Comparison of ENCODE assay signal across 9 mouse cellular contexts in the genomic region with DNA sequence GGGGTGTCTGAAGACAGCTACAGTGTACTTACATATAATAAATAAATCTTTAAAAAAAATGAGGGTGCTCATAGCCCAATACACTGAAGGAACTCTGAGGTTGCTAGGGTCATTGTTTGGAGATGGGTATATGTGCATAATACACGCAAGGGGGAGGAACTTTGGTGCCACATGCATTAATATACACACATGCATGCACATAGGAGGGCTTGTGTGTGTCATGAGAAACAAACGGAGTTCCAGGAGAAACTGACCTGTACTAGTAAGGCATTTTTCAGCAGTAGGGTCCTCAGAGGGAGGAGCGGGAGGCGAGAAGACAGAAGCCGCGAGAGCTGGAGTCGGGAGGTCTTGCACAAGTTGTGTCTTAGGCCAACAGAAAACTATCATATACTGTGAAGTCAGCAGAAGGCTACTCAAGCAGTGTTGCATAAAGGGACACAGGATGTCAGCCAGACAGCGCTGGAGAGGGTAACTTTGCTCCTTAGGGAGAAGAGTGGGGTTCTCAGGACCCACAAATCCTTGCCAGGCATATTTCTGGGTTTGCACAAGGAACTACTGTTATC. TPM values are rescaled to one million over a fixed set of nuclear protein-coding genes. Genes with fewer than 3 reads are reported as not detected.
DNase-seq lines count a peak whose midpoint lies in the region; ATAC-seq and TF ChIP-seq lines count a peak whose summit lies in the region.
"Had no signal": no experiment of that assay in that cellular context is flagged by ENCODE, and none has a peak within 500 bp of the region (broad histone marks: within the 10 kb centered on the region; RNA-seq: fewer than 3 reads in every experiment).

No protein-coding gene starts in this region.

- peak overlapping the region; percentile 52 for H3K4me3 ChIP-seq in heart, embryonic 10.5 days
- H3K4me3 ChIP-seq in embryonic facial prominence, embryonic 14.5 days (ENCODE audit: low read depth, low read length) = no peak overlapping the region
- H3K4me3 ChIP-seq in intestine, postnatal 0 days (ENCODE audit: low read depth, low read length) = no peak overlapping the region
- no peak overlapping the region for H3K4me3 ChIP-seq in midbrain, embryonic 14.5 days (replicated peaks; ENCODE audit: low read depth, low read length)

- H3K4me1 ChIP-seq in heart, embryonic 10.5 days = peaks cover 22% of the 10 kb centered on the region
- H3K4me1 ChIP-seq in embryonic facial prominence, embryonic 14.5 days (ENCODE audit: control insufficient read depth, insufficient read depth, low read length) = no peaks in the 10 kb centered on the region
- H3K4me1 ChIP-seq in intestine, postnatal 0 days (replicated peaks; ENCODE audit: control insufficient read depth, insufficient read depth, low read length) = 0 out of 2 replicates have a peak, but pooled peaks cover 4% of the 10 kb centered on the region
- 0 out of 2 replicates have a peak, but pooled peaks cover 3% of the 10 kb centered on the region for H3K4me1 ChIP-seq in midbrain, embryonic 14.5 days (ENCODE audit: control insufficient read depth, insufficient read depth, low read length)

- no peaks in the 10 kb centered on the region for H3K36me3 ChIP-seq in heart, embryonic 10.5 days
- H3K36me3 ChIP-seq in embryonic facial prominence, embryonic 14.5 days (ENCODE audit: control insufficient read depth, insufficient read depth, low read length) = no peaks in the 10 kb centered on the region
- H3K36me3 ChIP-seq in intestine, postnatal 0 days (ENCODE audit: control insufficient read depth, insufficient read depth) = no peaks in the 10 kb centered on the region
- no peaks in the 10 kb centered on the region for H3K36me3 ChIP-seq in midbrain, embryonic 14.5 days (ENCODE audit: control insufficient read depth, insufficient read depth, low read length)

- peak overlapping the region; percentile 73 for H3K27ac ChIP-seq in heart, embryonic 10.5 days
- no peak overlapping the region for H3K27ac ChIP-seq in embryonic facial prominence, embryonic 14.5 days (replicated peaks; ENCODE audit: low read depth, low read length)
- H3K27ac ChIP-seq in intestine, postnatal 0 days (ENCODE audit: low read depth, low read length) = no peak overlapping the region
- H3K27ac ChIP-seq in midbrain, embryonic 14.5 days (replicated peaks; ENCODE audit: low read depth, low read length) = no peak overlapping the region

- no peak overlapping the region for H3K9ac ChIP-seq in embryonic facial prominence, embryonic 14.5 days (ENCODE audit: low read depth, low read length)
- no peak overlapping the region for H3K9ac ChIP-seq in intestine, postnatal 0 days (ENCODE audit: low read depth, low read length)
- H3K9ac ChIP-seq in midbrain, embryonic 14.5 days (replicated peaks; ENCODE audit: low read length) = no peak overlapping the region

- no peaks in the 10 kb centered on the region for H3K9me3 ChIP-seq in heart, embryonic 10.5 days
- no peaks in the 10 kb centered on the region for H3K9me3 ChIP-seq in embryonic facial prominence, embryonic 14.5 days (ENCODE audit: control insufficient read depth, low read length)
- H3K9me3 ChIP-seq in intestine, postnatal 0 days (ENCODE audit: control insufficient read depth) = no peaks in the 10 kb centered on the region
- no peaks in the 10 kb centered on the region for H3K9me3 ChIP-seq in midbrain, embryonic 14.5 days (ENCODE audit: control insufficient read depth, low read length)

- ATAC-seq in embryonic facial prominence, embryonic 14.5 days (ENCODE audit: low read depth) = peak; percentile 34; the same call in 1 of the 2 replicates
- ATAC-seq in intestine, postnatal 0 days = peak; percentile 37; the same call in 1 of the 2 replicates
- ATAC-seq in midbrain, embryonic 14.5 days (ENCODE audit: low FRiP score, low TSS enrichment) = no peak
- no peak for ATAC-seq in CD4-positive, CD25-positive, alpha-beta regulatory T cell, adult 4 months
- ATAC-seq in activated CD4-positive, CD25-positive, alpha-beta regulatory T cell, adult 4 months = no peak

- 71% methylated on average over 8 of the region's 8 CpGs for WGBS in heart, embryonic 10.5 days
- WGBS in embryonic facial prominence, embryonic 14.5 days = 63% methylated on average over 8 of the region's 8 CpGs
- WGBS in intestine, postnatal 0 days = 53% methylated on average over 8 of the region's 8 CpGs
- 63% methylated on average over 8 of the region's 8 CpGs for WGBS in midbrain, embryonic 14.5 days

- intact Hi-C loops in heart, postnatal 25 days (cut with DNase I) = no loop called here

- no peak for DNase-seq in heart, embryonic 10.5 days (ENCODE audit: low spot score)
- no peak for DNase-seq in heart, postnatal 25 days (ENCODE audit: low spot score)
- DNase-seq in embryonic facial prominence, embryonic 14.5 days (ENCODE audit: low spot score) = no peak
- DNase-seq in midbrain, embryonic 14.5 days = no peak
- DNase-seq in ovary, adult 18-20 months (ENCODE audit: low spot score) = no peak

- H3K27me3 ChIP-seq in heart, embryonic 10.5 days (ENCODE audit: insufficient read depth, poor library complexity, severe bottlenecking) = no peaks in the 10 kb centered on the region
- H3K27me3 ChIP-seq in embryonic facial prominence, embryonic 14.5 days (replicated peaks; ENCODE audit: control insufficient read depth, insufficient read depth, low read length) = no peaks in the 10 kb centered on the region
- no peaks in the 10 kb centered on the region for H3K27me3 ChIP-seq in intestine, postnatal 0 days (replicated peaks; ENCODE audit: control insufficient read depth, insufficient read depth, low read length)
- H3K27me3 ChIP-seq in midbrain, embryonic 14.5 days (ENCODE audit: control insufficient read depth, insufficient read depth, low read length) = no peaks in the 10 kb centered on the region

- no peak for TF ChIP-seq CTCF in intestine, postnatal 0 days (IDR thresholded peaks at IDR 0.05; ENCODE audit: low read depth)

- peak overlapping the region; percentile 36 for H3K4me2 ChIP-seq in embryonic facial prominence, embryonic 14.5 days (ENCODE audit: low read depth, low read length)
- H3K4me2 ChIP-seq in intestine, postnatal 0 days (replicated peaks; ENCODE audit: low read depth) = peak overlapping the region; percentile 50
- H3K4me2 ChIP-seq in midbrain, embryonic 14.5 days (ENCODE audit: low read length) = peak overlapping the region; percentile 37

RNA-seq across cellular contexts. Expression of gene Mcrs1, which starts 7.5 kb away (rescaled TPM):
- 174 and 196 TPM in 2 replicates for polyA plus RNA-seq in heart, embryonic 10.5 days (2016; fragmentation: Nextera tagmentation; extraction: Ambion mirVana)
- 10 to 100 TPM; 47.4 to 50.9 TPM for total RNA-seq in heart, postnatal 25 days (2021)
- 115 and 130 TPM in 2 replicates for polyA plus RNA-seq in embryonic facial prominence, embryonic 14.5 days (2014; fragmentation: Nextera tagmentation; extraction: Ambion mirVana)
- 86.8 and 92.0 TPM in 2 replicates for polyA plus RNA-seq in intestine, postnatal 0 days (2015; fragmentation: Nextera tagmentation; extraction: Ambion mirVana)
- polyA plus RNA-seq in midbrain, embryonic 14.5 days (2014; fragmentation: Nextera tagmentation; extraction: Ambion mirVana) = 219 and 239 TPM in 2 replicates
- 10 to 100 TPM; 51.4 to 62.3 TPM for polyA plus RNA-seq in CD4-positive, CD25-positive, alpha-beta regulatory T cell, adult 4 months (2017; shearing (Covaris generic))
- 10 to 100 TPM; 54.8 to 55.6 TPM for polyA plus RNA-seq in activated CD4-positive, CD25-positive, alpha-beta regulatory T cell, adult 4 months (2017; shearing (Covaris generic))

RNA-seq across cellular contexts. Expression of gene Kcnh3, which starts 34.6 kb away (rescaled TPM):
- polyA plus RNA-seq in heart, embryonic 10.5 days (2016; fragmentation: Nextera tagmentation; extraction: Ambion mirVana) = 0.27 and 0.28 TPM in 2 replicates
- total RNA-seq in heart, postnatal 25 days (2021) = under 1 TPM; 0.06 to 0.18 TPM
- polyA plus RNA-seq in embryonic facial prominence, embryonic 14.5 days (2014; fragmentation: Nextera tagmentation; extraction: Ambion mirVana) = 1.5 TPM in 2 replicates
- 0.20 and 0.48 TPM in 2 replicates for polyA plus RNA-seq in intestine, postnatal 0 days (2015; fragmentation: Nextera tagmentation; extraction: Ambion mirVana)
- 0.49 and 0.72 TPM in 2 replicates for polyA plus RNA-seq in midbrain, embryonic 14.5 days (2014; fragmentation: Nextera tagmentation; extraction: Ambion mirVana)
- 1 to 10 TPM in 1 of 2 experiments, under 1 TPM in 1; 0.22 to 1.3 TPM for polyA plus RNA-seq in CD4-positive, CD25-positive, alpha-beta regulatory T cell, adult 4 months (2017; shearing (Covaris generic))
- polyA plus RNA-seq in activated CD4-positive, CD25-positive, alpha-beta regulatory T cell, adult 4 months (2017; shearing (Covaris generic)) = not detected

RNA-seq across cellular contexts. Expression of gene Prpf40b, which starts 35.6 kb away (rescaled TPM):
- 40.0 and 54.7 TPM in 2 replicates for polyA plus RNA-seq in heart, embryonic 10.5 days (2016; fragmentation: Nextera tagmentation; extraction: Ambion mirVana)
- 10 to 100 TPM; 20.2 to 20.7 TPM for total RNA-seq in heart, postnatal 25 days (2021)
- polyA plus RNA-seq in embryonic facial prominence, embryonic 14.5 days (2014; fragmentation: Nextera tagmentation; extraction: Ambion mirVana) = 40.1 and 42.2 TPM in 2 replicates
- polyA plus RNA-seq in intestine, postnatal 0 days (2015; fragmentation: Nextera tagmentation; extraction: Ambion mirVana) = 10.8 and 12.7 TPM in 2 replicates
- polyA plus RNA-seq in midbrain, embryonic 14.5 days (2014; fragmentation: Nextera tagmentation; extraction: Ambion mirVana) = 100 and 105 TPM in 2 replicates
- polyA plus RNA-seq in CD4-positive, CD25-positive, alpha-beta regulatory T cell, adult 4 months (2017; shearing (Covaris generic)) = 10 to 100 TPM in 1 of 2 experiments, 1 to 10 TPM in 1; 9.7 to 17.7 TPM
- 1 to 10 TPM; 3.9 to 7.4 TPM for polyA plus RNA-seq in activated CD4-positive, CD25-positive, alpha-beta regulatory T cell, adult 4 months (2017; shearing (Covaris generic))

RNA-seq across cellular contexts. Expression of gene Fam186b, which starts 36.4 kb away (rescaled TPM):
- polyA plus RNA-seq in heart, embryonic 10.5 days (2016; fragmentation: Nextera tagmentation; extraction: Ambion mirVana) = 0.19 and 0.37 TPM in 2 replicates
- total RNA-seq in heart, postnatal 25 days (2021) = not detected
- polyA plus RNA-seq in embryonic facial prominence, embryonic 14.5 days (2014; fragmentation: Nextera tagmentation; extraction: Ambion mirVana) = 0.06 and 0.14 TPM in 2 replicates
- not detected in 2 replicates for polyA plus RNA-seq in intestine, postnatal 0 days (2015; fragmentation: Nextera tagmentation; extraction: Ambion mirVana)
- 0.74 and 1.3 TPM in 2 replicates for polyA plus RNA-seq in midbrain, embryonic 14.5 days (2014; fragmentation: Nextera tagmentation; extraction: Ambion mirVana)
- polyA plus RNA-seq in CD4-positive, CD25-positive, alpha-beta regulatory T cell, adult 4 months (2017; shearing (Covaris generic)) = under 1 TPM; 0.16 to 0.18 TPM
- polyA plus RNA-seq in activated CD4-positive, CD25-positive, alpha-beta regulatory T cell, adult 4 months (2017; shearing (Covaris generic)) = under 1 TPM; 0.24 to 0.30 TPM
- polyA plus RNA-seq: erythroblast, embryonic 14.5 days had no signal

Comparison
In these comparisons a context has a peak if more than half of its experiments do, and no peak if none do; other contexts are left out.
1. ATAC-seq: peak in embryonic facial prominence, embryonic 14.5 days (single experiment) and intestine, postnatal 0 days (single experiment); none in midbrain, embryonic 14.5 days (single experiment), CD4-positive, CD25-positive, alpha-beta regulatory T cell, adult 4 months (single experiment) and activated CD4-positive, CD25-positive, alpha-beta regulatory T cell, adult 4 months (single experiment).
2. Peak in every context shown above with its lines, with median percentiles within 50 percentile points of each other: H3K4me2 ChIP-seq.